Mouse (Mus musculus): ENCODE measurements around the gene Jun. TPM values are rescaled to one million over a fixed set of nuclear protein-coding genes. Genes with fewer than 3 reads are reported as not detected.

The Jun gene
- polyA plus RNA-seq, 1 experiment from 2014 or later: 54.0 TPM

DNA sequence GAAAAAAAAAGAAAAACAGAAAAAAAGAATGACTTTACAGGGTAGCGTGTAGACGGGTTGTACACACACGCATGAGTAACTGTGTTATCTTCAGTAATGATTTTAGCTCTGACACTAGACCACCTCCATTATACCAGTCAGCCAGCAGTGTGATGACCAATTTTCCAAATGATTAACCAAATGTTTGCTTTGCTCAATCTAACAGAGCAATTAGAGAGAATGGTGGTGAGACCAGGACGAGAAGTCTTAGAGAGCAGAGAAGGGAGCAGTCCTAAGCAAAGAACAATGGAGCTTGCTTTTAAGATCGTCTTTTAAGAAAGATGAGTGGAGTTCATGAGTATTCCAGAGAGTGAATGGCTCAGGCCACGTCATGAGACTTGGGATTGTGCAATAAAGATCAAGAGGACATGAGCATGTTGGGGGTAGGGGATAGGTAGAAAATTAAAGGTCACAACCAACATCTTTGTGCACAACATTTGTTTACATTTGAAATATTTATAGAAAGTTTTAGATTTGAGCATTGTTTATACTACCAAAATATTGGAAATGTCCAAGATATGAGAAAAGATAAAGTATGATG lies 46.7 kb downstream of the Jun start:
- ATAC-seq: no peak
- no peaks in the 10 kb centered on the region for H3K9me3 ChIP-seq (replicated peaks; ENCODE audit: control insufficient read depth, low read length, poor library complexity, severe bottlenecking)
- no peak overlapping the region for H3K27ac ChIP-seq (ENCODE audit: low read length)
- no peak overlapping the region for H3K4me2 ChIP-seq (ENCODE audit: low read length)
- H3K9ac ChIP-seq (ENCODE audit: low read depth, low read length): no peak overlapping the region
- H3K4me1 ChIP-seq (ENCODE audit: control insufficient read depth, insufficient read depth, low read length): no peaks in the 10 kb centered on the region
- H3K4me3 ChIP-seq (ENCODE audit: low read depth, low read length): no peak overlapping the region
- no peaks in the 10 kb centered on the region for H3K27me3 ChIP-seq (ENCODE audit: control insufficient read depth, insufficient read depth, low read depth, low read length)
- no peaks in the 10 kb centered on the region for H3K36me3 ChIP-seq (ENCODE audit: control insufficient read depth, insufficient read depth, low read length)
- 71% methylated on average over 6 of the region's 6 CpGs for WGBS

GRCm38 (mm10) chr4:95001043-95001775 lies 50.8 kb downstream of the Jun start:
- WGBS: 65% methylated on average over 6 of the region's 6 CpGs
- Histone ChIP-seq H3K27ac (ENCODE audit: low read length) (no peak overlapping the region), H3K4me3 (ENCODE audit: low read depth, low read length) (no peak overlapping the region), H3K9me3 (replicated peaks; ENCODE audit: control insufficient read depth, low read length, poor library complexity, severe bottlenecking) (no peaks in the 10 kb centered on the region), H3K4me2 (ENCODE audit: low read length) (no peak overlapping the region), H3K4me1 (ENCODE audit: control insufficient read depth, insufficient read depth, low read length) (no peaks in the 10 kb centered on the region), H3K27me3 (ENCODE audit: control insufficient read depth, insufficient read depth, low read depth, low read length) (no peaks in the 10 kb centered on the region), H3K36me3 (ENCODE audit: control insufficient read depth, insufficient read depth, low read length) (no peaks in the 10 kb centered on the region), H3K9ac (ENCODE audit: low read depth, low read length) (no peak overlapping the region)
- ATAC-seq: no peak

- no peak overlapping the region for H3K4me2 ChIP-seq (ENCODE audit: low read length)
- no peak overlapping the region for H3K9ac ChIP-seq (ENCODE audit: low read depth, low read length)
- no peaks in the 10 kb centered on the region for H3K27me3 ChIP-seq (ENCODE audit: control insufficient read depth, insufficient read depth, low read depth, low read length)
- ATAC-seq: no peak
- H3K36me3 ChIP-seq (ENCODE audit: control insufficient read depth, insufficient read depth, low read length): no peaks in the 10 kb centered on the region
- H3K4me3 ChIP-seq (ENCODE audit: low read depth, low read length): no peak overlapping the region
- H3K27ac ChIP-seq (ENCODE audit: low read length): no peak overlapping the region
- 79% methylated on average over 1 of the region's 1 CpGs for WGBS
- H3K4me1 ChIP-seq (ENCODE audit: control insufficient read depth, insufficient read depth, low read length): no peaks in the 10 kb centered on the region
- no peaks in the 10 kb centered on the region for H3K9me3 ChIP-seq (replicated peaks; ENCODE audit: control insufficient read depth, low read length, poor library complexity, severe bottlenecking)
These were observed 51.9 kb downstream of the Jun start for GRCm38 (mm10) chr4:95000147-95000546.

DNA sequence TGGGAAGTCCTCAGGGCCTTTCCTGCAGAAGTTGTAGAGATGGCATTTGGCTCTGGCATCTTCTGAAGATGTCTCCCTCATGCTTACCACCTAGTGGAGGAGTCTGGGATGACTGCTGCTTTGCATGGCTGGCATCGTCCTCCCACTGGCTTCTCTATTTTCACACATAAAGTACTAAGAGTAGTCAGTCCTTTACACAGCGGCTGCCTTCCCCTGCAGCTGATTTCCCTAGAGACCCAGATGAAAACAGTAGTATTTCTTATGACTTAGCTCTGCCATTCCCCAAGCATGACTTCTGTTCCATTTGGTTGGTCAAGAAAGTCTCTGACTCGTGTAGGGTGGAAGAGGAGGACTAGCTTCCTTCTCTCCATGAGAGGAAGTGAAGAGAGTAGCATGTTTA lies 52.8 kb downstream of the Jun start:
- Histone ChIP-seq H3K36me3 (ENCODE audit: control insufficient read depth, insufficient read depth, low read length) (no peaks in the 10 kb centered on the region), H3K27ac (ENCODE audit: low read length) (no peak overlapping the region), H3K9me3 (replicated peaks; ENCODE audit: control insufficient read depth, low read length, poor library complexity, severe bottlenecking) (no peaks in the 10 kb centered on the region), H3K4me3 (ENCODE audit: low read depth, low read length) (no peak overlapping the region), H3K4me2 (ENCODE audit: low read length) (no peak overlapping the region), H3K27me3 (ENCODE audit: control insufficient read depth, insufficient read depth, low read depth, low read length) (no peaks in the 10 kb centered on the region), H3K4me1 (ENCODE audit: control insufficient read depth, insufficient read depth, low read length) (no peaks in the 10 kb centered on the region), H3K9ac (ENCODE audit: low read depth, low read length) (no peak overlapping the region)
- ATAC-seq: no peak
- 75% methylated on average over 3 of the region's 3 CpGs for WGBS

Other genes starting within 250 kb of the Jun start
- gene Eqtn, start 123.4 kb downstream of the Jun start, polyA plus RNA-seq (2015; fragmentation: Nextera tagmentation; extraction: Ambion mirVana): 0.20 and 0.26 TPM in 2 replicates
- 23.6 and 28.3 TPM in 2 replicates for gene Mysm1, start 73.1 kb downstream of the Jun start, polyA plus RNA-seq (2015; fragmentation: Nextera tagmentation; extraction: Ambion mirVana)

Data from midbrain, embryonic 16.5 days (tissue).